Mouse (Mus musculus) heart, adult 2 months (tissue): ENCODE data around the gene Trpv5.

Experiments
- CTCF ChIP-seq: fragments of 200-600 bp; IDR thresholded peaks from 2 replicates; pipeline ENCODE4 v1.8.1; 2022; ENCODE audit warnings: antibody characterized with exemption, mild to moderate bottlenecking, moderate library complexity
- POLR2A ChIP-seq: fragments of 200-500 bp; IDR thresholded peaks from 2 replicates; pipeline ENCODE4 v1.6.1; 2011; ENCODE audit warnings: mild to moderate bottlenecking, low read depth, low read length, control low read depth; ENCODE audit not compliant: insufficient read depth

DNA sequence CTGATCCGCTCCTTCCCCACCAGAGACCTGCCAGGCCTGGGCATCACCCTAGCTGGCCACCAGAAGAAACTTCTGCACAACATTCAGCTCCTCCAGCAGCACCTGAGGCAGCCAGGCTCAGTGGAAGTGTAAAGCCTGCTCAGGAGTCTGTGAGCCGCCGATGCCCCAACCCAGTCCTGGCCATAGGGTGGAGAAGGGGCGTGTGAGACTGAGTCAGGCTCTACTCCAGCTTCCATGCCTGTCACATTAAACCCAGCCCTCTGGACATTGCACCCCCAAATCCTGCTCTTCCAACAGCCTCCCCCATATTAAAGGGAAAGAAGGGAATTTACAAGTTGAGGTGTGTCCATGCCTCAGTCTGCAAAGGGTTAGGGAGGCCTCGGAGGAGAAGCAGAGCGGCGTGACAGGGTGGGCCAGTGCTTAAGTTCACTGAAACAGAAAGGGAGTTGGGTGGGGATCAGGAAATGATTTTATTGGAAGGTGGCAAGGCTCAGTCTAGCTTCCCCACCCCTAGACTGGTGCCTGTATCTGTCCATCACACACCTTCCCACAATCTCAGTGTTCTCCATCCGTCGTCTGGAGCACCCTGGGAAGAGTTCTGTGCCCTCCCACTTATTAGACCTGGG lies 60.3 kb downstream of the Trpv5 start:
- TF ChIP-seq POLR2A = no peak
- TF ChIP-seq CTCF = no peak
